Mouse (Mus musculus): ENCODE data around the gene Siae.

Siae gene

DNA sequence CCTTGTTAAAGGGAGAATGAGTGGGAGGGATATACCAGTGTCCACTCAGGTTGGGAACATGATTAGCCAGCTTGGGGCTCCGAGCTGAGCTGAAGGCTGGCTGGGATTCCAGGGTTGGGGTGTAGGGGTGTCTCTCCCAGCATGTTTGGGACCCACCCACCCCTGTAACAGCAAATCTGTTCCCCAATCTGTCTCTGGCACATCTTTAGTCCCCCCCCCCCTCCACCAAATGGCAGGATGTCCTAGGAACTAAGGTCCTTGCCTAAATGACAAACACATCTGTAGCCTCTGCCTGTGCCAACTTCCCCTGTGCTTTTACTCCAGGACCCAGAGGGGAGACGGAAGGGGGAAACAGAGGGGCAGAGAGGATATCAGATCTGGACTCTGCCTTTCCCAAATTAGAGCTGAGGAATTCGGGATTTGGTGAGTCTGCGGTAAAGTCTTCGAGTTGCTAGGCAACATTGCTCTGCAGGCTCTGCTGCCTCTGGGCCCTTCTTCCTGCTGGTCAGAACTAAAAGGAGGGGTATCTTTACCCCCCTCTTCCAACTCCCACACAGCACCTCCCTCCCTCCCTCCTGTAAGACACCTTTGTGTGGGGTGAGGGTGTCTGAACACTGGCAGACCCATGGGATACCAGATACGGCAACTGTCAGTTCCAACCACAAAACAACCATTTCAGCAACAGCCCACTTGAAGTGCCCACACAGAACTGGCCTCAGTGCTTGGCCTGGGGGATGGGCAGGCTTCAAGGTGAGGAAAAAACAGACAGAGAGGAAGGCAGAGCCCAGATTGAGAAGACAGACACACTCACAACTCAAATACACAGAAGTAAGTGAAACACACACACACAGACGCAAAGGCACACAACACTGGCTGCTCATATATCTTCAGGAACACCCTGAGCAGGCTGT is at the start of gene Siae:
Siae (plus strand) TSS at position 861 of the 911 bp plus-strand sequence.
- peak; percentile 86 for DNase-seq (ENCODE audit: low read depth, low spot score)

DNA sequence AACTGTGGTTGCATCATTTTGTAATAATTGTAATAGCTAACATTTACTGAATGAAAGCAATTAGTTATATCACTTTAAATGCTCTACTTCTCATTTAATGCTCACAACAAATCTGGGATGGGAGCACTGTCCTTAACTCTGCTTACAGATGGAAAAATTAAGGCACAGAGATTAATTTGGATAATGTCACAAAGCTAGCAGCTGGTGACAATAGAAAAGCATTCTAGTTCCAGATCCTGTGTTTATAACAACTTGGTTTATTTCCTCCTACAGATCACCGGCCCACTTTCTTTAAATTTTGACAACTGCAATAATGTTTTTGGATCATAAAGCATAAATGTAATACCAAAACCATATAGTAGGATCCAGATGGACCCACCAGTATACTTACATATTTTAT is 49.5 kb upstream of the Siae start:
- DNase-seq (ENCODE audit: low read depth, low spot score): no peak

DNA sequence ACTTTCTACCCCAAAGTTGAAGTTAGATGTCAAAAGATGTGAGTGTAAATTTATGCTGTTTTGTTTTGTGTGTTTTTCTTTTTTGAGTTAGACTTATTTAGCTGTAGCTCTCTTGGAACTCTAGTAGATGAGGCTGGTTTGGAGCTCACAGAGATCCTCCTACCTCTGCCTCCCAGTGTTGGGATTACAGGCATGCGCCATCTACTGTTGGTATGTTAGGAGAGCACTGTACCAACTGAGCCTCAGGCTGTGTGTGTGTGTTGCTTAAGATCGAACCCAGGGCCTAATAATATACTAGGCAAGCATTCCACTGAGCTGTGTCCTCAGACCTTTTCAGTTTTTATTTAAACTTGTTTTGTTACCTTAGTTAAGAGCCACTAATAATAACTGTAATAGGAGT is 43.4 kb upstream of the Siae start:
- no peak for DNase-seq (ENCODE audit: low read depth, low spot score)

DNA sequence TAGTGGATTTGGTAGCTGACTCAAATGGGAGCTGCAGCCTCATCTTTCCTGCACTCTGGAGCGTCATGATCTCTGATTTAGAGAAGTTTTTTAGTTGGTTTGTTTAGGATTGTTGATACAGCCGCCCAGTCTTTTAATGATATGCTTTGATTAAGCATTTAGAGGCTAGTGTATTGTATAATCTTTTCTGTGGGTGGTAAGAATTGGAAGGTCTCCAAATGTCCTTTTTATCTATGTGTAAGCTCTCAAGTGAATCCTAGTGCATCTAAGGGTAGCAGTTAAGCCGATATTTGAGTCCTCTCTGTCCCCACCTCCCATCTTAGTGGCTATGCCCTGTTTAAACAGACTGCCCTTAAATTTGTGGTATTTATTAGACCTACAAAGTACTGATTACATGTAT is 41.0 kb upstream of the Siae start:
- DNase-seq (ENCODE audit: low read depth, low spot score): peak; percentile 40

DNA sequence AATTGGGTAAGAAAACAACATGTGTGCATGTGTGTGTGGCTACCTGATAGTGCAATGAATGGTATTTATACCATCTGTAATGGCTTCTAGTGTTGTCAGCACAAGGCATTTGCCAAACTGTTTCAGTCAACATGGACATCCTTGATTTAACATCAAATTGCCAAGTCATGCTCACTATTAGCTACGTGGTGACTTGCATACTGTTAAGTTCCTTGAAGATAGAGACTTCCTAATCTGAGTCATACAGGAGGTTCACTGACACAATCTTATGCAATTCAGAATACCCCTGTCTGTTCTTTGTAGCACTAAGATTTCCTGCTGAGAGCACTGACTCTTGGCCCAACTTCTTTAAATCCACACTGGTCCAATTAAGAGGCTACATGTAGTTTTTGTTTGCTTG is 38.0 kb upstream of the Siae start:
- DNase-seq (ENCODE audit: low read depth, low spot score): no peak

DNA sequence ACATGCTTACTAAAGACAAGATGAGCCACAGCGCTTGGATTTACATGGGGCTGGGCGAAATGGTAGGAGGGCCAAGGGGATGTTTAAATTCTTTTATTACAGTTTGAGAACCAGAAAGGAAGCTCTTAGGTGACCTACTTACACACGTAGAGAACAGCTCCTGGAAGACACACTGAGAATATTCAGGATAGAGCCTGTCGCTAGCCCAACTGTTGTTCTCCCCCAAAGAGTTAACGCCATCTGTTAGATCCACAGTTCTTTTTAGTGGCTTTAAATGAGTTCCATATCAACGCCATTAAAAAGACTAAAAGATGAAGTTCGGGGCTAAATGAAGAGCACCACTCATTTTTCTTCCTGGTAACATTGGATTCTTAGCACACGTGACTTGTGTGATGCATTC is 36.5 kb upstream of the Siae start:
- peak; percentile 87 for DNase-seq (ENCODE audit: low read depth, low spot score)

DNA sequence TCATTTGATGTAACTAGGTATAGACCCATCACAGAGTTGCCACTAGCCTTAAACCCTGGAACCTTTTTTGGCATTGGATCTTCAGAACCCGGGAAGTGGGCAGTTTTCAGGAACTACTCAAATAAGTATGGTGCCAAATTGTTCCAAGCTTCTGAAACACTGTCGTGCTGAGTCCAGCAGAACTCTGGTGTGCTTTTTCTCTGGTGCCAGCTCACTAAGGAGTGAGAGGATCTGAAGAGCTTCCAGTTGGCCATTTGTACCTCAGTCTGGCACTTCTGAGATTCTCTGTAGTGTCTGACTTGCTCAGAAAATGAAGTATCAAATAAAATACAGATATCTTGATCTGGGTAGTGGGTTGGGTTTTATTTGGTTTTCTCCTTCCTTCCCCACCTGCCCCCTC is 35.5 kb upstream of the Siae start:
- peak; percentile 74 for DNase-seq (ENCODE audit: low read depth, low spot score)

DNA sequence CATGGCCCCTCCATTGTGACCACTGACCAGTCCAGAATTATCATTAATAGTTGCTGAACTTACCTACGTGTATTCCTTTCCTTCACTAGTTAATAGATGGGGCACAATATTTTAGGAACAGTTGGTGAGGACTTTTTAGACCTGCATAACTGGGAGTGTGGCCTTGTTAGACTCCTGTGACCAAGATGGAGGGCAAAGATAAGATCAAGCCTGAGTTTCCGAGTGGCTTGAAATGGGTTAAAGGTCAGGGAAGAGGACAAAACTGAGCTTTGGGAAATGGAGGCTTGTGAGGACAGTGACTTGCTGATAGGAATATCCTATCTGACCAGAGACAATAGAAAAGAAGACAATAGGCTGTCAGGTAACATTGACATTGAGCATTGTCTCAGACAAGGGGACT is 30.0 kb upstream of the Siae start:
- no peak for DNase-seq (ENCODE audit: low read depth, low spot score)

DNA sequence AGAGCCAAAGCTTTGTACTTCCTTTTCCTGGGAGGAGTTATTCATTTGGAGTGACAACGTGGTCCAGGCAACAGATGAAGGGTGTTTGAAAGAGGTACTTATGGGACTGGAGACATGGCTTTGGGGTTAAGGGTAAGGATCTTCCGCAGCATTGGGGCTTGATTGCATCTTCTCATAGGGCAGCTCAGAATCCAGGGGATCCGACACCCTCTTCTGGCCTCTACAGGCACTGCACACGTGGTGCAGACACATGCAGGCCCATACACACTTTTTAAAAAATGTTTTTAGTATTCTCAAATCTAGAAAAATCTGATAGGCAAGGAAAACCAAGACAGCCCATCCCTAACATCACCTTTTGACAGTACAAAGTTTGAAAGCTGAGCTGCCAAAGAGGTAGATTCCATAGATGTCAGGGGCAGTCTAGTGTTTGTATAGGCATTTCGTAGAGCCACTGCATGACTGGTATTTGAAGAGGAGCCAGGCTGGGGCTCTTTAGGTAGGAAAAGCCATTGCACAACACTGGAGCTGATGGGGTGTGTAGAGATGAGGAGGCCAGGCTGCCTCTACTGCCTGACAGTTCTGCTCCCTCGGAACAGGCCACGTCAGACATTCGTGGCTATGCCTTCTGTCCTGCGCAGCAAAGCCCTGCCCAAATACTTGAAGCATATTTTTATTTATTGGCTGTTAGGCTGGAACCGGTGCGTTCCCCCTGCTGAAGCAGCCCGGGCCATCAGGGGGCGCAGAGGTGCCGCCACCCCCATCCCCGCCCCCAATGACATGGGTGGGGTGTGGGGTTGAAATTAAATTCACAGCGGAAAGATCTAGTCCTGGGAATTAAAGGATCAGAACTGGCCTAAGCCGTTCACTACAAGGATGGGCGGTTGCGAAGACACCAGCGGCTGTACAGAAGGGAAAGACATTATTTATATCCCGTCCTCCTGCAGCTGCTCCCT is 28.8 kb upstream of the Siae start:
- DNase-seq (ENCODE audit: low read depth, low spot score): no peak

DNA sequence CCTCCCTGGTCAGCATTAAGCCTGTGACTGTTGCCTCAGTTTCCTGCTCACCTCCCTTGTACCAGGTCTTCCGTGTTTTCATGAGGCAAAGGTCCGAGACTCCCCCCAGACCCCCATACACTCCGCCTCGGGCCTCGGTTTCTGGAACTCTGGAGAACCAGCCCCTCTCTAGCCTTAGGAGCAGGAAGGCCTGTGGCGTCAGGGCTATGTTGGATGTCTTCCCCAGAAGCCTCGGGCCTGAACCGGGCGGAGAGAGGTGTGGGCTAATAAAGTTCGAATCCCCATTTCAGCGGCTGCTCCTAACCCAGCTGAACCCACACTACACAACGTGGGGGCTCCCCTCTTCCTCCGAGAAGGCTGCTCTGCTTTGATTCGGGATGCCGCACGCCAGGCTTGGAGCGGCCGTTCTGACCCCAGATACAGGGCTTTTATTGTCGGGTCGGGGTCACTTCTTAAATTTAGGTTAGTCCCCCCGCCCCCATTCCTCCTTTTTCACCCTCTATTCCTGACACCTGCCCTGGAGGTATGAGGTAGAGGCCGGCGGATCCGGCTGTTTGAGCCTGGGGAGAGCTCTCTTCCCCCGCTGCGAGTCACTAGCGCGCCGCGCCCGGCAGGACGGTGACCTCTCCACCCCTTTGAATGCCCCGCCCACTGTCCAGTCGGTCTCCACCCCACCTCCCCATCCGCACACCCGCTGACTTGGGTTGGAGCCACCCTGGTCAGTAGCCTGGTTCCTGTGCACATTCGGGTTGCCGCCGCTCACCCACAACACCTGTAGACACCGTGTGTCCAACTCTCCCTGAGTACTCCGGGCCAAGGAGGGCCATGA is 27.9 kb upstream of the Siae start, which contains the start of gene Esam:
Esam (plus strand) TSS at position 683 of the 829 bp plus-strand sequence.
- no peak for DNase-seq (ENCODE audit: low read depth, low spot score)

DNA sequence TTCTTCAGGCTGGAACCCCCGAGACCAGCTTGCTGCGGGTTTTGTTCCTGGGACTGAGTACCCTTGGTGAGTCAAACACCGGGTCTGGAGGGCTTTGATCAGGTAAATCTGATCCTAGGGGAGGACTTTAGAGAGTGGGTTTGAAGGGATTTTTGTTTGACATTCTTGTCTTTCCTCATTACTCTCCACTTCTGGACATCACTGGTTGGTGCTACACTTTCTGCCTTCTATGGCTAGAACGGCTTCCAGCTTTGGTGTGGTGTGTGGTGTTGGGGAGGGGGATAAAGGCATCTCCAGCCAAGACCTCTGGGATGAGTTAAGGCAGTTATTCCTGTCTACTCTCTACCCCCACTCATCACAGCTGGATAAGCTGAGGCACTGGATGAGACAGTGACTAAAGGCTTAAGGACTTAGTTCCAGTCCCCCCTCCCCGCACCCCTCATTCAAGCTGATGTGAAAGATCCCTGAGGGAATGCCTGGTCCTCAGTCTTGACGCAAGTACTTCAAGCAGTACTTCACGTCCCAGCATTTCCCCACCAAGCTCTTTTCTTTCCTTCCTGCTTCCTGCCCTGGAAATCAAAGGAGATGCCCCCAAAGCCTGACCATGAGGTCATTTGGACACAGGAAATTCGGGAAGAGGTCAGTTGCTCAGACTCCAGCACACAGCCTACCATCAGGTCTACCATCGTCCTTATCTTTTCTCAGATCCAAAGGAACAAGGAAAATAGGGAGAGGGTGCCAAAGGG is 27.1 kb upstream of the Siae start:
- no peak for DNase-seq (ENCODE audit: low read depth, low spot score)

DNA sequence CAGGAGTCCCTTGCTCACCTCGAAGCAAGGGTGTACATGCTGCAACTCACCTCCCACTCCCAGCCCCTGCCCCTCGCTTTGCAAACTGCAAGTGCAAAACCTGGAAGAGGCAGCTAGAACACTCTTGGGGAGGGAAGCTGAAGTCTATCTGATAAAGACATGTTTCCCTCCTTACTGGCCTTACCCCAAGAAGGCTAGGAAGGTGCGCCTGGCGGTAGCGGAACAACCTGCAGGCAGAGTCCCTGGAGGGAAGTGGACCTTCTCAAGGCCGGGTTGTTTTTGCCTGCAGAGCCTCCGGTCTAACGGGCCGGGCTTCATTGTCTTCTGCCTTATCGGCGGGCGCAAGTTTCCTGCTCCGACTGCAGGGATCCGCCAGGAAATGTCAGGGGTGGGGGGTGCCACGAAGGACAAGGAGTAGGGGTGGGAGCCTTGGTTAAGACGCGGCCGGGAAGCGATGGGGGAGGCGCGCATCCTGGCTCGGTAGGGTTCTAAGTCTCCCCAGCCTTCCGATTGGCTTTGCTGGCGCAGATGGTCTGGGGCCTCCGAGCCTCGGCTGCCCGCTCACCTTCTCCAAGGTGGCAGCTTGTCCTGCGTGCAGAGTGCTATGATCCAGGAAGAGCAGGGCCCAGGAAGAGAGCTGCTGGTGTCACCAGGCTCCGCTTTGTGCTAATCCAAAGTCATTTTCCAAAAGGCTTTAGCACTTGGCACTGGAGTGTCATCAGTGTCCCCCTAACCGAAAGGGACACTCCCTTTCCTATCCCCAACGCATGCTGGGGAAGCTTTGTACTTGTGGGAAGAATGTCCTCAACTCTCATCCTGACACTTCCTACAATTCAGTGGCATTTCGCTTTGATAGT is 25.2 kb upstream of the Siae start:
- DNase-seq (ENCODE audit: low read depth, low spot score): peak; percentile 70

DNA sequence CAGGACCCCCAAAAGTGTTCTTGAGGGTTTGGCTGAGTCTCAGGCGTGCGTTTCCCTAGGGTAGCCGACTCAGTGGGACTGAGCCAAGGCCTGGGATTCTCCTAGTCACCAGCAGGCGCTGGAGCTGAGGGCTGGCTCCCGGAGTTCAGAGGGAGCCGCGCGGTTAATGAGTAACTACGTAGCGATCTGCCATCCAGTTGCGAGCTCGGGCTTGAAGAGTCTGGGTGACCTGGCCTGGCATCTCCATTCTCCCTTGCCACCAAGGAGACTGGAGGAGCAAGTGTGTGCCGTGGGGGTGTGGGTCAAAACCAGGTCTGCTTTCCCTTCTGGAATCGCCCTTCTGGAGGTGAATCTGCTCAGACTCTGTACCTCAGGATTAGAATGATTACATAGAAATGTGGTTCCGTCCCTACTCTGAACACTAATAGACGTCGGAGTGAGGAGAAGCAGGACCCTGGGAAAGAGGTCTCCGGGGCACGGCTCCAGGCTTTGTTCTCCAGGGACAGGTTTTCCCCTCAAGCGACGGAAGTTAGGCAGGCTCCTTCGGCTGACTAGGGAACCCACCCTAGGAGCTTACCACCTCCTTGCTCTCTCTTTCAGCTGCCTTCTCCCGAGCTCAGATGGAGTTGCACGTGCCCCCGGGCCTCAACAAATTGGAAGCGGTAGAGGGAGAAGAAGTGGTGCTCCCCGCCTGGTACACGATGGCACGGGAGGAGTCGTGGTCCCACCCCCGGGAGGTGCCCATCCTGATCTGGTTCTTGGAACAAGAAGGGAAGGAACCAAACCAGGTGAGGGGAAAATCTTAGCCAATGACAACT is 24.4 kb upstream of the Siae start:
- peak; percentile 70 for DNase-seq (ENCODE audit: low read depth, low spot score)

DNA sequence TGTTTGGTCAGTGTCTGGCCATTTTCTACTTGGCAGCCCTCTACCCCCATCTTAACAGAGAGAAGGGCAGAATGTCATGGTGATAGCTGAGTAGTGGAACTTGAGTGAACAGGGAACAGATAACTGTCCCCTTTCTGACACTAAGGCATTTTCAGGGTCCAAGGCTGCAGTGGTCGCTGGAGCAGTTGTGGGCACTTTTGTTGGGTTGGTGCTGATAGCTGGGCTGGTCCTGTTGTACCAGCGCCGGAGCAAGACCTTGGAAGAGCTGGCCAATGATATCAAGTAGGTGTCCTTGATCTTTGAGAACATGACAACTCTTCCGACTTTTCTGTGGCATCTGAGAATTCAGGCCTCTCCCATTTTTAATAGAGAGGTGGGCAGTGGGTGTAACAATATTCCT is 18.6 kb upstream of the Siae start:
- no peak for DNase-seq (ENCODE audit: low read depth, low spot score)

DNA sequence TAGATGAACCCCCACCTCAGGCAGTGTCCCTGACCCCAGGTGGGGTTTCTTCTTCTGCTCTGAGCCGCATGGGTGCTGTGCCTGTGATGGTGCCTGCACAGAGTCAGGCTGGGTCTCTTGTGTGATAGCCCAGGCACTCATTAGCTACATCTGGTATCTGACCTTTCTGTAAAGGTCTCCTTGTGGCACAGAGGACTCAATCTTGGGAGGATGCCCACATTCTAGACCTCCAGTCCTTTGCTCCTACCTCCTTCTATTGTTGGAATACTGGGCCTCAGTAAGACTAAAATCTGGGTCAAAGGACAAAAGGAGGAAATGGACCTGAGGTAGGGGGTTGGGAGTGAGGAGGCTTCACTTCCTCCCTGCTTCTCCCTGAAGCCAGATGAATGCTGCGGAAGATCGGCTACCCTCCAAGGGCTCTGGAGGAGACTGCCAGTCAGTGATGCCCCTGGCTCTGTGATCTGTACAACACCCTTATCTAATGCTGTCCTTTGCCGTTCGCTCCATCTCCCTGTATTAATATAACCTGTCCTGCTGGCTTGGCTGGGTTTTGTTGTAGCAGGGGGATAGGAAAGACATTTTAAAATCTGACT is 17.7 kb upstream of the Siae start:
- DNase-seq (ENCODE audit: low read depth, low spot score): no peak

DNA sequence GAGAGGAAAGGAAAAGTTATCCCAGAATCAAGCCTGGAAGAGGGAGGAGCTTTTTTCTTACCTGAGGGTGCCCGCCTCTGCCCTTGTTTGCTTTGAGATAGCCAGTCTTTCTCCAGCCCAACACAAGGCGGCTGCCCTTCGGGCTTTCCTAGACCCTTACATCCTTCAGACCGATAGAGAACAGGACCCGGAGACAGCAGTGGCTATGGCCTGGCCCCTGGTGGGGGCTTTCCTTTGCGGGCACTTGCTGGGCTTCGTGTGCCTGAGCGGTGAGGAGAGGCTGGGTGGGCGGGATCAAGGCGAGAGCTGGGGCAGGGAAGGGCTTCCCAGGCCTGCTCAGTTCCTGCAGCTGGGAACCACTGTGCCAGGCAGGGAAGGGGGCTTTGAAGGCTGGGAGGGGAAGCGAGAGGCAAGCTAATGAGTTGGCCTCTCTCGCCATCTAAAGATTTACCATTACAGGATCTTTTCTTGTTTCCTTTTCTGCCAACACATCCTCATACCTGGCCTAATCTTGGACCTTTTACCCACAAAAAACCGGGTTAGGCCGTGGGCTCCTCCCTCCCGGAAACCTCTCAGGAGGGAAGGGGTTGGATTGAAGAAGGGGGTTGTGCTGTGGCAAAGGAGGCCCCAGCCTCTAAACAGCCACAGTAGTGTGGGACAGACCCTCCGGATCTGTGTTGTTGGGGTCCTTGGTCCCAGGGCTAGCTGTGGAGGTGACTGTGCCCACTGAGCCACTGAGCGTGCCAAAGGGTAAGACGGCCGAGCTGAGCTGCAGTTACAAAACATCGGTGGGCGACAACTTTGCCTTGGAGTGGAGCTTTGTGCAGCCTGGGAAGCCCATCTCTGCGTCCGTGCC is 16.1 kb upstream of the Siae start, which contains the start of gene Vsig2:
Vsig2 (plus strand) TSS at position 86 of the 856 bp plus-strand sequence.
- no peak for DNase-seq (ENCODE audit: low read depth, low spot score)

DNA sequence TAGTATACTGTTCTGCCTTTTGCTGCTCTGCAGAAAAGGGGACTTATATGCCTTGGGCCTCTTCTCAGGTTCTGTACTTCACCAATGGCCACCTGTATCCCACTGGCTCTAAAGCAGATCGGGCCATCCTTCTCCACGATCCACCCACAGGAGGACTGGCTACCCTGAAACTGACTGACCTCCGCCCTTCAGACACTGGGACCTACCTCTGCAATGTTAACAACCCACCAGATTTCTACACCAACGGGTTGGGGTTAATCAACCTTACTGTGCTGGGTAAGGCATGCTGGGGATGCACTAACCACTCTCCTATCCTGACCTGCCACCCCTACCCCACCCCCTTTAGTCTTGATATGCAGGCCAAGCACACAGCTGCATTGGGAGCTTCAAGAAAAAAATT is 15.3 kb upstream of the Siae start:
- no peak for DNase-seq (ENCODE audit: low read depth, low spot score)
